Mouse (Mus musculus) myocyte (in vitro differentiated cells): ENCODE measurements around the gene Sqstm1.

ENCODE experiments used
- CEBPB ChIP-seq: IDR thresholded peaks from 2 replicates; pipeline ENCODE4 v1.6.1; 2011; ENCODE audit warnings: mild to moderate bottlenecking, moderate library complexity; ENCODE audit not compliant: poor library complexity, insufficient read depth, severe bottlenecking
- E2F4 ChIP-seq: IDR thresholded peaks from one replicate; pipeline ENCODE4 v1.6.1; 2011; ENCODE audit warnings: mild to moderate bottlenecking, control low read depth, moderate library complexity; ENCODE audit not compliant: insufficient read depth
- MAX ChIP-seq: IDR thresholded peaks from one replicate; pipeline ENCODE4 v1.6.1; 2011; ENCODE audit warnings: low read depth, mild to moderate bottlenecking, control low read depth
- MYOD1 ChIP-seq, 3 experiments: IDR thresholded peaks; one replicate each; pipeline ENCODE4 v1.6.1; 2011; ENCODE audit warnings: control low read depth in 2 of 3, low read depth in 2 of 3, mild to moderate bottlenecking in 2 of 3, moderate library complexity in 1 of 3; ENCODE audit not compliant: insufficient read length in 2 of 3, control insufficient read depth in 1 of 3
- MYOG ChIP-seq, 3 experiments: IDR thresholded peaks; one replicate each; pipeline ENCODE4 v1.6.1; 2011; ENCODE audit warnings: control low read depth in 2 of 3, low read depth in 2 of 3, mild to moderate bottlenecking in 2 of 3; ENCODE audit not compliant: insufficient read length in 2 of 3, control insufficient read depth in 1 of 3, insufficient read depth in 1 of 3
- POLR2A ChIP-seq: IDR thresholded peaks from one replicate; pipeline ENCODE4 v1.6.1; 2011; ENCODE audit warnings: low read depth, mild to moderate bottlenecking, control low read depth, moderate library complexity; ENCODE audit not compliant: insufficient read length
- POLR2AphosphoS2 ChIP-seq: IDR thresholded peaks from one replicate; pipeline ENCODE4 v1.6.1; 2011; ENCODE audit warnings: low read depth, control low read depth; ENCODE audit not compliant: insufficient read length
- SRF ChIP-seq: IDR thresholded peaks from one replicate; pipeline ENCODE4 v1.6.1; 2011; ENCODE audit warnings: low read depth; ENCODE audit not compliant: control insufficient read depth, insufficient read length
- TCF12 ChIP-seq: IDR thresholded peaks from one replicate; pipeline ENCODE4 v1.6.1; 2011; ENCODE audit warnings: mild to moderate bottlenecking, control low read depth; ENCODE audit not compliant: poor library complexity, insufficient read depth, severe bottlenecking
- TCF3 ChIP-seq: IDR thresholded peaks from one replicate; pipeline ENCODE4 v1.6.1; 2011; ENCODE audit warnings: low read depth, control low read depth; ENCODE audit not compliant: insufficient read length
- USF1 ChIP-seq: IDR thresholded peaks from one replicate; pipeline ENCODE4 v1.6.1; 2011; ENCODE audit warnings: low read depth, mild to moderate bottlenecking, control low read depth, moderate library complexity

DNA sequence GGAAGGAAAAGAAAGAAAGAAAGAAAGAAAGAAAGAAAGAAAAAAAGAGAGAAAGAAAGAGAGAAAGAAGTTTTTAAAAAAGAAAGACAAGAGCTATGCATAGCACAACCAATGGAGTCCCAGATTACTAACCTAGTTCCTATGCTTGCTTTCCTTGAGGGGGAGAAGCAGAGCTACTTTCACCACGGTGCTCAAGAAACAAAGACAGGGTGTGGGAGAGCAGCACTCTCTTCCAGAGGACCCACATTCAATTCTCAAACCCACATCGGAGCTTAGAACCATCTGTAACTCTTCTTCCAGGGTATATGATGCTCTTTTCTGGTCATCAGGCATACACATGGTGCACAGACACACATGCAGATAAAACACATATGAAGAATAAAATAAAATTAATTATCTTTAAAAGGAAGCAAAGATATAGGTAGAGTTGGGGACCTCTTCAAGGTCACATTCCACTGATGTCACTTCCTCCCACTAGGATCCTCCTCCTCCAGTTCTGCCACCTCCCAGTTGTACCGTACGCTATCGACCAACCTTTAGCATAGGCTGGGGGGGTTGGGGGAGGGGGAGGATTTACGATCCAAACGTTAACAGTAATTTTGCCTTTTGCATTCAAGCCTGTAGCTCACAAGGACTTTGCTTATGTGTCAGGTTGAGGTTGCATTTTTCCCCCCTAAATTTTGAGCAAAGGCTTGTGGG is 38.0 kb upstream of the Sqstm1 start:
- no peak for TF ChIP-seq POLR2A
- no peak for TF ChIP-seq SRF
- TF ChIP-seq MAX, result no peak
- no peak for TF ChIP-seq TCF3
- no peak for TF ChIP-seq E2F4
- TF ChIP-seq MYOD1 (IDR thresholded peaks at IDR 0.05; ENCODE audit: control insufficient read depth in 1 of 3, insufficient read length in 2 of 3, low read depth in 2 of 3), result no peak
- TF ChIP-seq USF1, result no peak
- no peak for TF ChIP-seq TCF12
- no peak for TF ChIP-seq POLR2AphosphoS2
- TF ChIP-seq CEBPB, result no peak
- TF ChIP-seq MYOG (IDR thresholded peaks at IDR 0.05; ENCODE audit: control insufficient read depth in 1 of 3, insufficient read depth in 1 of 3, insufficient read length in 2 of 3, low read depth in 2 of 3), result no peak
